24 mouse cellular contexts compared by ENCODE assay signal in the genomic region with DNA sequence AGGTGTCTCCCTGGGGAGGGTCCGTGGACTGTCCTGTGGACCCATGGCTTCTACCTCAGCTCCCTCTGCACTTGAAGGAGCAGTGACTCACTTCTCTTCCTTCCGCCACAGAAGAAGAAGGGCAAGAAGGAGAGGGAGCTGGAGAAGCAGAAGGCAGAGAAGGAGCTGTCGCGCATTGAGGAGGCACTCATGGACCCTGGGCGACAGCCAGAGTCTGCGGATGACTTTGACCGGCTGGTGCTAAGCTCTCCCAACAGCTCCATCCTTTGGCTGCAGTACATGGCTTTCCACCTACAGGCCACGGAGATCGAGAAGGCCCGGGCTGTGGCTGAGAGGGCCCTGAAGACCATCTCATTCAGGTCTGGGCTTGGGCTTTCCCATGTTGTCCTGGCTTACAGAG. TPM values are rescaled to one million over a fixed set of nuclear protein-coding genes. Genes with fewer than 3 reads are reported as not detected.
DNase-seq lines count a peak whose midpoint lies in the region.
"Had no signal": no experiment of that assay in that cellular context is flagged by ENCODE, and none has a peak within 500 bp of the region (broad histone marks: within the 10 kb centered on the region; RNA-seq: fewer than 3 reads in every experiment).

No protein-coding gene starts in this region.

- intact Hi-C loops in left cerebral cortex, postnatal 4 days (cut with DNase I): no loop called here

- DNase-seq in frontal cortex, postnatal 36 days (ENCODE audit: low spot score in 2 of 2): peak; percentile 21 to 26
- no peak for DNase-seq in frontal cortex, postnatal 14 days (ENCODE audit: low spot score in 2 of 2)
- DNase-seq in left cerebral cortex, adult 18-20 months (ENCODE audit: low spot score in 2 of 2): peak; percentile 42 to 60
- DNase-seq in left cerebral cortex, postnatal 4 days: no peak
- DNase-seq in brain, adult 2 months (ENCODE audit: low read depth, low spot score): peak; percentile 36
- DNase-seq in gastrocnemius, postnatal 4 days (ENCODE audit: low spot score in 2 of 2): no peak
- DNase-seq: adrenal gland, postnatal 10 days; adrenal gland, postnatal 36 days; B cell, adult 2 months; cerebellum, adult 11-12 months; cerebellum, adult 8-10 months; cerebellum, postnatal 10 days; cerebellum, postnatal 36 days; embryo, embryonic 11 days; gastrocnemius, postnatal 10 days; gastrocnemius, postnatal 36 days; heart, adult 18-20 months; heart, postnatal 14 days; heart, postnatal 4 days had no signal

RNA-seq across cellular contexts. Expression of a gene that starts 9.9 kb away (rescaled TPM):
- 1 to 10 TPM; 8.2 to 9.5 TPM for total RNA-seq in left cerebral cortex, adult 18-20 months (2021)
- total RNA-seq in left cerebral cortex, postnatal 4 days (2021): 1 to 10 TPM; 1.2 to 2.2 TPM
- 1 to 10 TPM; 5.6 to 6.1 TPM for total RNA-seq in gastrocnemius, postnatal 4 days (2021)

RNA-seq across cellular contexts. Expression of a gene that starts 15.9 kb away (rescaled TPM):
- total RNA-seq in left cerebral cortex, adult 18-20 months (2021): not detected
- total RNA-seq in left cerebral cortex, postnatal 4 days (2021): not detected
- not detected for total RNA-seq in gastrocnemius, postnatal 4 days (2021)
- total RNA-seq: adrenal gland, adult 18-20 months; adrenal gland, postnatal 10 days; adrenal gland, postnatal 36 days; CH12.LX; G1E; gastrocnemius, adult 18-20 months; gastrocnemius, postnatal 10 days; gastrocnemius, postnatal 36 days; heart, adult 18-20 months; heart, postnatal 14 days; heart, postnatal 4 days; hindbrain, postnatal 0 days had no signal

RNA-seq across cellular contexts. Expression of a gene that starts 29.4 kb away (rescaled TPM):
- not detected for total RNA-seq in left cerebral cortex, adult 18-20 months (2021)
- total RNA-seq in left cerebral cortex, postnatal 4 days (2021): not detected
- not detected for total RNA-seq in gastrocnemius, postnatal 4 days (2021)
- total RNA-seq: adrenal gland, adult 18-20 months; adrenal gland, postnatal 10 days; adrenal gland, postnatal 36 days; CH12.LX; gastrocnemius, adult 18-20 months; gastrocnemius, postnatal 10 days; gastrocnemius, postnatal 36 days; heart, adult 18-20 months; heart, postnatal 14 days; heart, postnatal 4 days; hindbrain, postnatal 0 days had no signal

RNA-seq across cellular contexts. Expression of a gene that starts 37.6 kb away (rescaled TPM):
- 10 to 100 TPM; 15.3 to 16.3 TPM for total RNA-seq in left cerebral cortex, adult 18-20 months (2021)
- 10 to 100 TPM; 20.7 to 21.1 TPM for total RNA-seq in left cerebral cortex, postnatal 4 days (2021)
- total RNA-seq in gastrocnemius, postnatal 4 days (2021): 10 to 100 TPM; 14.2 to 16.3 TPM

RNA-seq across cellular contexts. Expression of a gene that starts 37.7 kb away (rescaled TPM):
- total RNA-seq in left cerebral cortex, adult 18-20 months (2021): 100 to 1,000 TPM; 757 to 769 TPM
- total RNA-seq in left cerebral cortex, postnatal 4 days (2021): 100 to 1,000 TPM; 610 to 660 TPM
- 100 to 1,000 TPM; 864 to 878 TPM for total RNA-seq in gastrocnemius, postnatal 4 days (2021)

Comparison
In these comparisons a context has a peak if more than half of its experiments do, and no peak if none do; other contexts are left out.
1. DNase-seq: peak in frontal cortex, postnatal 36 days (2 of 2), left cerebral cortex, adult 18-20 months (2 of 2) and brain, adult 2 months (single experiment); none in frontal cortex, postnatal 14 days (0 of 2), left cerebral cortex, postnatal 4 days (single experiment) and gastrocnemius, postnatal 4 days (0 of 2).